Mouse (Mus musculus) heart, embryonic 11.5 days (tissue): ENCODE measurements around the gene Slc7a1. TPM values are rescaled to one million over a fixed set of nuclear protein-coding genes. Genes with fewer than 3 reads are reported as not detected.

Source experiments
- ATAC-seq: fragments of 200-750 bp; cut with Nextera tagmentation; replicated peaks from 2 replicates; pipeline ENCODE4 v1.8.0; 2017; ENCODE audit warnings: moderate library complexity; ENCODE audit not compliant: insufficient number of reproducible peaks, low FRiP score, low TSS enrichment
- H3K27ac ChIP-seq: fragments of 300-500 bp; sonication (generic); 2 replicates; pipeline ENCODE4 v1.5.1; 2014; ENCODE audit warnings: mild to moderate bottlenecking, low read depth, low read length
- H3K27me3 ChIP-seq: fragments of 300-500 bp; sonication (generic); 2 replicates; pipeline ENCODE4 v1.6.1; 2014; ENCODE audit warnings: mild to moderate bottlenecking, low read length, mixed read lengths; ENCODE audit not compliant: control insufficient read depth, insufficient read depth
- H3K36me3 ChIP-seq: fragments of 300-500 bp; sonication (generic); 2 replicates; pipeline ENCODE4 v1.6.1; 2014; ENCODE audit warnings: mild to moderate bottlenecking, low read length, moderate library complexity, mixed read lengths; ENCODE audit not compliant: control insufficient read depth, insufficient read depth
- H3K4me1 ChIP-seq: fragments of 300-500 bp; sonication (generic); 2 replicates; pipeline ENCODE4 v1.6.1; 2014; ENCODE audit warnings: low read length; ENCODE audit not compliant: control insufficient read depth, insufficient read depth
- H3K4me2 ChIP-seq: fragments of 300-500 bp; sonication (generic); 2 replicates; pipeline ENCODE4 v1.6.1; 2014; ENCODE audit warnings: mild to moderate bottlenecking, moderate library complexity
- H3K4me3 ChIP-seq: fragments of 300-500 bp; sonication (generic); 2 replicates; pipeline ENCODE4 v1.5.1; 2014; ENCODE audit warnings: low read depth, low read length
- H3K9ac ChIP-seq: fragments of 300-500 bp; sonication (generic); 2 replicates; pipeline ENCODE4 v1.6.1; 2014; ENCODE audit warnings: mild to moderate bottlenecking, low read depth, low read length, moderate library complexity
- H3K9me3 ChIP-seq: fragments of 300-500 bp; sonication (generic); replicated peaks from 2 replicates; pipeline ENCODE4 v1.6.1; 2016; ENCODE audit warnings: low read length; ENCODE audit not compliant: control insufficient read depth
- WGBS: fragments of 180-500 bp; shearing (Covaris S2); extraction: QIAGEN DNeasy Blood & Tissue Kit; methylation state at CpG from one replicate; pipeline ENCODE4 v1.1.7; 2014; ENCODE audit not compliant: insufficient replicate concordance; 5-methylcytosine and 5-hydroxymethylcytosine counted together
- polyA plus RNA-seq: library from polyadenylated mRNA; unstranded; fragments of >200 nt; fragmentation: Nextera tagmentation; extraction: Ambion mirVana; gene quantifications from 2 replicates; pipeline ENCODE4 v1.2.1, GENCODE M21; 2014

Gene Slc7a1
- polyA plus RNA-seq, 1 experiment from 2014 or later = 34.6 TPM

- Histone ChIP-seq H3K9ac (no peak overlapping the region), H3K4me2 (no peak overlapping the region), H3K9me3 (0 out of 2 replicates have a peak, but pooled peaks cover 4% of the 10 kb centered on the region), H3K27ac (no peak overlapping the region), H3K36me3 (no peaks in the 10 kb centered on the region), H3K4me1 (peaks cover 3% of the 10 kb centered on the region; the same call in 1 of the 2 replicates), H3K27me3 (no peaks in the 10 kb centered on the region), H3K4me3 (no peak overlapping the region)
- no peak for ATAC-seq
- 90% methylated on average over 3 of the region's 3 CpGs for WGBS
Measured at GRCm38 (mm10) chr5:148378707-148379106, 21.0 kb downstream of the Slc7a1 start.

- 0 out of 2 replicates have a peak, but pooled peaks cover 4% of the 10 kb centered on the region for H3K9me3 ChIP-seq
- ATAC-seq = no peak
- 85% methylated on average over 4 of the region's 4 CpGs for WGBS
- H3K36me3 ChIP-seq = no peaks in the 10 kb centered on the region
- no peaks in the 10 kb centered on the region for H3K27me3 ChIP-seq
- no peak overlapping the region for H3K4me3 ChIP-seq
- H3K27ac ChIP-seq = no peak overlapping the region
- no peak overlapping the region for H3K9ac ChIP-seq
- no peak overlapping the region for H3K4me2 ChIP-seq
- no peaks in the 10 kb centered on the region for H3K4me1 ChIP-seq
Measured at GRCm38 (mm10) chr5:148378232-148378508, 21.5 kb downstream of the Slc7a1 start.

GRCm38 (mm10) chr5:148377439-148378231, 22.1 kb downstream of the Slc7a1 start:
- Histone ChIP-seq H3K27ac (no peak overlapping the region), H3K4me1 (no peaks in the 10 kb centered on the region), H3K9me3 (0 out of 2 replicates have a peak, but pooled peaks cover 4% of the 10 kb centered on the region), H3K9ac (no peak overlapping the region), H3K27me3 (no peaks in the 10 kb centered on the region), H3K4me2 (no peak overlapping the region), H3K36me3 (no peaks in the 10 kb centered on the region), H3K4me3 (no peak overlapping the region)
- WGBS = 90% methylated on average over 17 of the region's 17 CpGs
- ATAC-seq = no peak

GRCm38 (mm10) chr5:148376358-148376757, 23.3 kb downstream of the Slc7a1 start:
- 89% methylated on average over 8 of the region's 8 CpGs for WGBS
- Histone ChIP-seq H3K36me3 (no peaks in the 10 kb centered on the region), H3K4me2 (no peak overlapping the region)

DNA sequence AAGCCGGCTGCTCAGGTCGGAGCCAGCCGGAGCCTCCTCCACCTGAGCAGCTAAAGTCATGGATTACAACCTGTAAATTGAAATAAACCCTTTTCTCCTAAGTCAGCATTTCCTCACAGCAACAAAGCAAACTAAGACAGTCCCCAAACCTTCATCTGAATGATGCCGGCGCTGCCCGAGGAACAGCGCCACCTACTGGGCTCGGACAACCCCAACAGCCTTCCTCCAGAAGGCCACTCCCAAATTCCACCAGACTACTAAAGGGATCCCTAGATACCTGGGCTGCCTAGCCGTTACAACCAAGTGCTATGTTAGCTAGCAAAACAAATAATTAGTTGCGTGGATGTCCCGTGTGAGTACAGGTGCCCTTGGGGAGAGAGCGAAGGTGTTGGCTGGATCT, 24.2 kb downstream of the Slc7a1 start:
- peaks cover 4% of the 10 kb centered on the region; the same call in 1 of the 2 replicates for H3K4me1 ChIP-seq
- ATAC-seq = no peak
- no peak overlapping the region for H3K9ac ChIP-seq
- H3K9me3 ChIP-seq = 0 out of 2 replicates have a peak, but pooled peaks cover 4% of the 10 kb centered on the region
- no peaks in the 10 kb centered on the region for H3K36me3 ChIP-seq
- H3K27me3 ChIP-seq = no peaks in the 10 kb centered on the region
- 76% methylated on average over 12 of the region's 12 CpGs for WGBS
- H3K4me3 ChIP-seq = no peak overlapping the region
- H3K27ac ChIP-seq = no peak overlapping the region
- H3K4me2 ChIP-seq = no peak overlapping the region

More at GRCm38 (mm10) chr5:148376358-148376757, 23.3 kb downstream of the Slc7a1 start:
- Histone ChIP-seq H3K9me3 (0 out of 2 replicates have a peak, but pooled peaks cover 4% of the 10 kb centered on the region), H3K27me3 (no peaks in the 10 kb centered on the region), H3K9ac (no peak overlapping the region), H3K27ac (no peak overlapping the region), H3K4me1 (peaks cover 4% of the 10 kb centered on the region; the same call in 1 of the 2 replicates), H3K4me3 (no peak overlapping the region)
- ATAC-seq = no peak

DNA sequence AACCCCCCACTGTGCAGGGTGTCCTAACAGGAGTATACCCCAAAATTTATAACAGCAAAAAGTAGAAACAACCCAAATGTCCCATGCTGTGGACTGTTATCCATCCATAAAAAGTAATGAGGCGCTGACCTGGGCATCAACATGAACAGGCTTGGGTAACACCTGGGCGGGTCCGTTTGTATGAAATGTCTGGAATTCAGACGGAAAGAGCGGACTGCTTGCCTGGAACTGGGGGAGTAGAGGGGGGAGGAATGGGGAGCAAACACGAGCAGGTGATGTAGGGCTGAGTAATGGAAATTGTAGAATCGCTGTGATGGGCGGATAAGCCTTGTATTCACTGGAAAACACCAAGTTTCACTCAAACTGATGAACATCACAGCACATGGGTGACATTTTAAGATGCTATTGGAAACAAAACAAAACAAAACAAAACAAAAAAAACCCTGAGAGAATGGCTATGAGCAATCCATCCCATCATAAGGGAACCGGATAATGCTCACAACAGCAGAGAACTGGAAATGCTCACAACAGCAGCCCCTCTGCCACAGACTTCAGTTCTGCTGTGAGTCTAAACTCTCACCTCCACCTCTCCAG, 26.5 kb downstream of the Slc7a1 start:
- WGBS = 81% methylated on average over 9 of the region's 9 CpGs
- no peak overlapping the region for H3K9ac ChIP-seq
- peaks cover 8% of the 10 kb centered on the region; the same call in 1 of the 2 replicates for H3K9me3 ChIP-seq
- H3K4me1 ChIP-seq = peaks cover 4% of the 10 kb centered on the region; the same call in 1 of the 2 replicates
- no peak overlapping the region for H3K27ac ChIP-seq
- H3K27me3 ChIP-seq = no peaks in the 10 kb centered on the region
- peaks cover 3% of the 10 kb centered on the region; the same call in 1 of the 2 replicates for H3K36me3 ChIP-seq
- ATAC-seq = no peak
- no peak overlapping the region for H3K4me2 ChIP-seq
- H3K4me3 ChIP-seq = no peak overlapping the region

GRCm38 (mm10) chr5:148372005-148372917, 27.4 kb downstream of the Slc7a1 start:
- Histone ChIP-seq H3K9me3 (peaks cover 8% of the 10 kb centered on the region; the same call in 1 of the 2 replicates), H3K27ac (no peak overlapping the region)
- WGBS = 79% methylated on average over 12 of the region's 12 CpGs

DNA sequence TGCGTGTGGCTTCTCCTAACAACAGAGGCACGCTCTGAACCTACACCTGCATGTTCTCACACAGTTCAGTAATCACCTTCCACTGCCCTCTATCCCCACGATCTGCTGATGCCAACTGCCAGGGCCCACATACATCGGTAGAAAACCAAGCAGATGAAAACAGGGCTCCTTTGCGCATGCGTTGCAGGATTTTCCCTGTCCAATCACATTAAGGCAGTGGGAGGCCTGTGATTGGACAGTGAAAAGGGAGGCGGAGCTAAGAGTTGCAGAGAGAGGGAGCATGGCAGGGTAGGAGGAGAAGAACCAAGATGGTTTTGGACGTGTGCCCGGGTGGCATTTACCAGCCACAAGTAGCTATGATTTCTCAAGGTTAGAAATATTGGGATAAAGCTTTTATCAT, 28.3 kb downstream of the Slc7a1 start:
- Histone ChIP-seq H3K4me3 (no peak overlapping the region), H3K4me2 (no peak overlapping the region), H3K9ac (no peak overlapping the region), H3K27ac (no peak overlapping the region), H3K4me1 (peaks cover 4% of the 10 kb centered on the region; the same call in 1 of the 2 replicates), H3K27me3 (no peaks in the 10 kb centered on the region), H3K9me3 (peaks cover 8% of the 10 kb centered on the region; the same call in 1 of the 2 replicates), H3K36me3 (peaks cover 3% of the 10 kb centered on the region; the same call in 1 of the 2 replicates)
- ATAC-seq = no peak
- 87% methylated on average over 9 of the region's 9 CpGs for WGBS

More at GRCm38 (mm10) chr5:148372005-148372917, 27.4 kb downstream of the Slc7a1 start:
- H3K4me3 ChIP-seq = no peak overlapping the region
- no peaks in the 10 kb centered on the region for H3K27me3 ChIP-seq
- H3K36me3 ChIP-seq = peaks cover 3% of the 10 kb centered on the region; the same call in 1 of the 2 replicates
- H3K9ac ChIP-seq = no peak overlapping the region
- no peak for ATAC-seq
- H3K4me1 ChIP-seq = peaks cover 4% of the 10 kb centered on the region; the same call in 1 of the 2 replicates
- H3K4me2 ChIP-seq = no peak overlapping the region
